Mouse (Mus musculus): ENCODE measurements around the gene Inpp5b.
"Not testable (repeated sequence)": the region's sequence is repeated elsewhere in the genome, so short reads cannot be mapped to it uniquely, and the experiment has no call there.

The Inpp5b gene

DNA sequence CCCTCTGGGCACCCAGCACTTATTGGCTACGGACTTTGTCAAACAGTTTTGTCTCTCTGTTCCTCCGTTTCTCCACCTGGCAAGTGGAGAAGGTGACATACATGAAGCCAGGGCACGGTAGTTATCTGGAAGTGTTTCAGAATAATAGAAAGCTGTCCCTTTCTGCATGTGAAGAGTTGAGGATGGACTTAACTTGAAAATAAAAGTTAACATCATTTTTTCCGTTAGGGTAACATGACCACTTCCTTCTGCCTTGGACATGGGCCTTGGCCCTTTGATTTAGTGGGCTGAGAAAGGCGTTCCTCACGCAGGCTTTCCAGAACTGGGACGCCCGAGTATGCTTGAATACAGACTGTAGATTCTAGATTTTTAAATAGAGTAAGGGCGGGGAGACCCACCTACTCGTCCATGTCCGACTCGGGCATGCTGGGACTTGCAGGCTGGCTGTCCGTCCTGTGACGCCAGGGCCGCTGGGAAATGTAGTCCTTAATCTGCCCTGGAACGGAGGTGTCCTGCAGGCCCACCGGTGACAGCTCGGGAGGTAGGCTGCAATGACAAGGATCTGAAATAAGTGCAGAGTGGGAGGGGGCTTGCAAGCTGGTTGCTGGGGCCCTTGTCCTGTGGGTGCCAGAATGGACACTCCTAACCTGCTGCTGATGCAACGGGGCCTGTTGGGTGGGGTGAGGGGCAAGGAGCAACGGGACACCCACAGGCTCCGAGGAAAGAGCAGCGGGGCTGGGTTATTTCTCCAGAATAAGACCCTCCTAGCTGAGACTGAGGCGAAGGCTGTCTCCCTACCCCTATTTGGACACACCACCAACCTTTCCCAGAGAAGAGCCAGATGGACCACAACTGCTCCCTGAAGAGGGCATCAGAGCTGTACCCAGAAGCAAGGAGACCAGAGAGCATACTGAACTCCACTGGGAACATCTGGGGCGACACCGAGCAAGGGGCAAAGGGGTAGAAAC, at the start of gene Inpp5b:
Gene Inpp5b, plus strand, starts transcription at position 475 of the 968 bp plus-strand sequence.
- peak; percentile 79 for DNase-seq

DNA sequence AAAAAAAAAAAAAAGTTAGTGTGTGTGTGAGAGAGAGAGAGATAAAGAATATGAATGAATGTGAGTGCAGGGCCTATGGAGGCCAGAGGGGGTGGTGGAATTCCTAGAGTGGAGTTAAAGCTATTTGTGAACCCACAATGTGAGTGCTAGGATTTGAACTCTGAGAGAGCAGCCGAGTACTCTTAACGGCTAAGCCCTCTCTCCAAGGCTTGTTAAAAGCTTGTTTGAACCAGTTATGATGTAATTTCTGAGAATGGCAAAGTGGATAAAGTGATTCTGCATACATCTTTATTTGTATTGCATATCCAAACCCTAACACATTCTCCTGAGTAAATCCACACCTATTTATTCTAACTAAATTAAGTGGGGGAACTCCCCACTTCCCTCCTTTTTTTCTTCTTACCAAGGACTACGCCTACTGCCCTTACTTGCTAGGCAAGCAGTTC, 49.2 kb upstream of the Inpp5b start:
- no peak for DNase-seq

DNA sequence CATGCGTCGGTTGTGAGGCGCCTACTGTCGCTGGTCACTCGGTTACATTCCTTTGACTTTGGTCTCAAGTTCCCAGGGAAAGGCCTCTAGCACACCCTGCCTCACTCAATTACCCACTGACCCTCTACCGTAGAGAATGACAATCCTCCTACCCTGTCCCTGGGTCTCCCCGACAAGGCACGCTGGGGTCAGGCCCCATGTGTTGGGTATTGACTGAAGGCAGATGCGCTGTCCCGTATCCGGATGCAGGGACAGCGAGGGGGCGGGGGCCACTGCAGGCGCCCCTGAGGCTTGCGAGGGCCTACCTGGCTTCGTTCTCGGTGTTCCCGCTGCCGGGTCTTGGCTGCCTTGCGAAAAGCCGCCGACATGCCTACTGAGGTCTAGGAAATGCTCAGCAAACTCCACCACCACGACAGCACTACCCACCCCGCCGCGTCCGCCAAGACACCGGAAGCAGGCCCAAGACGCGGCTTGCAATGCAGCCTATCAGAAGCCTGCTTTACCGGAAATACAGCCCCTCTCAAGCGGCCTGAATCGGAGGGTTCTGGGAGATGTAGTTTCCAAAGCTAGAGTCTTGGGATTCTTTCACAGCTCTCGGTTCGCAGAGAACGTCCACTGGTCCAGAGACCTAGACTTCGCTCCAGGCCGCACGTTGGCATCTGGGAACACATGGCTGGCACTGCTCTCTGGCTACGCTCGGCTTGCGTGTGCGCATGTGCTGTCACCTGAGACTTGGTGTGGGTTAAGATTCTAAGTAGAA, 48.3 kb upstream of the Inpp5b start, which contains the start of gene Utp11:
Gene Utp11, minus strand, starts transcription at position 466 of the 760 bp plus-strand sequence.
- DNase-seq = peak; percentile 86

DNA sequence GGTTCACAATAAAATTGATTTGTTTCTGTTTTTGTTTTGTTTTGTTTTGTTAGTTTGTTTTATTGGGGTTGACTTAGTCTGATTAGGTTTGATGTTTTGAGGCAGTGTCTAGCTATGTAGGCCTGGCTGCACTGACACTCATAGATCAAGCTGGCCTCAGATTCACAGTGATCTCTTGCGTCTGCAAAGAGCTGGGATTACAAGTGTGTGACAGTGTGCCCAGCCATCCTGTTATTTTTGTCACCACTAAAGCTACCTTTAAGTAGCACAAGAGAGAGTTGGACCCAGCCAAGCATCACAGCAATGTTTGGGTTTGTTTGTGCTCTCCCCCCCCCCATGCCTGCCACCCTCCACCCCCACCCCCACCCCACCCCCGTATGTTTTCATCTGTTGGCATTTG, 47.1 kb upstream of the Inpp5b start:
- no peak for DNase-seq

DNA sequence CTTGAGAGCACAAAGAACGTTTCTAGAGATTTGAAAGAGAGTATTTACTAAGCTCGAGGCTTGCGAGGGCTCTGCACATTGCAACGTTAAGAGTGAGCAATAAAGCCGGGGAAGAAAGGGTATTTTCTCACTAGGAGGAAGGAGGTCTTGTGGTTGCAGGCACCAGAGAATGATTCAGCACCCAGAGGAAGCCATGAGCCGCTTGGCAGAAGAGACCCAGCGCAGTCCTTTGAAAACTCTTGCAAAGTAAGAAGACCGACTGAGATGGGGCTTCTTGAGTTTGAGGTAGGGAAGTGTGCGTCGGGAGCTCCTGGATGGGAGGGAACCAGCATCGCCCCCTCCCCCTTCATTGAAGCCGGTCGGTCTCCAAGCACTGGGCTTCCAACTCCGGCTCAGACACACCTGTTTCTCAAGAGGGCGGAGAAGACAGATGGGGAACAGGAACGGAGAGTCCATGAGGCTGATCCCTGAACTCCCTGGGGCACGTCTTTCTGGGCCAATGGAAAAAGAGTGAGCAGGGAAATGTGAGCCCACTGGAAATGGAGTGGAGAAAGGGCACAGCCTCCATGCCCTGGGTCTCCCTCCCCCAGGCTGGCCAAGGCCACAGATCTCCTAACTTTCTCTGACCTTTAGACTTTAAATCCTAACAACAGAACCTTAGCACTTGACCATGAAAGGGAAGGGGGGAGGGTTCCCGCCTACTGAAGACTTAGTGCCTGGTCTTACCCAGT, 45.7 kb upstream of the Inpp5b start:
- peak; percentile 45 for DNase-seq

DNA sequence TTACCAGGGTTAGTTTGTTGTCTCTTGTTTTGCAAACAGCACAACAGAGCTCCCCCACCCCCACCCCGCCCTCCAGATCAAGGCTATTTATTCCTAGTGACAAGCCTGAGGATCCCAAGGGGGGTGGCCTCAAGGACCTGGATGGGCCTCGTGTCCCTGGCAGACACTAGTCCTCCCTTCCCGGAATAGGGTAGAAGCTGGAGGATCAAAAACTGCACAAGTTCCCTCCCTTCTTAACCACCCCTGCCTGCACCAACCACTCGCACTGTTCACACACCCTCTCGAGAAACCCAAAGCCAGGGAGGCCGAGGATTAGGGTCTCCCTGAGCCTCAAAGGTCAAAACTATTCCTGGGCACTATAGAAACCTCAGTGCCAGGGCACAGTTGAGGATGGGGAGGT, 41.9 kb upstream of the Inpp5b start:
- peak; percentile 30 for DNase-seq

DNA sequence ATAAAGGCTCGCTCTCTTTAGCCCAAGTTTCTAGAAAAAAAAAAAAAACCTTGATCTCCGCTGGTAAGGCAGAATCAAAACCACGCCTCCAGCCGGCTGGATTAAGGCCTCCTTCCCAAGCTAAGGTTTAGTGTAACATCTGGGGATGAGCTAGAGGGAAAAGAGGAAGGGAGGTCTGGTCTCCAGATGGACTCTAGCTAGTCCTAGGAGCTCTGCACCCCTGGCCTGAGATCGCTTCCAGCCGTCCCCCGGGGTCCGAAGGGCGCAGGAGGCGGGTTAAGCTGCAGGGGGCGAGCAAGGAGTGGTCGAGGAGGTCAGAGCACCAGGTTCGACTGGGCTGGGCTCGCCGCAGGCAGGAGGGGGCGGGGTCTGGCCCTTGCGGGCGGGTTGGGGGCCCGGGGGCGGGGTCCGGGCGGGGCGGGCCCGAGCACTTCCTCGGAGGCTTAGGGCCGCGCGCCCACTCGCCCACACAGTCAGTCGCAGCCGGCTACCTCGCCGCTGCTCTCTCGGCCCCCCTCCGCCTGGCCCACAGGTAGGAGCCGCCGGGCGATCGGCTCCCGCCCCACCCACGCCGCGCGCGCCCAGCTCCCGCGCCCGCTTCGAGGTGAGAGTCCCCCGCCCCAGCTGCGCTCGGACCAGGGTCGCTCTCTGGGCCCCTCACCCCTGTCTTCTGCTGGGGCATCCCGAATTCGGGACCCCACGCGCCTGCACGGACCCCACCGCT, 41.2 kb upstream of the Inpp5b start, which contains the start of gene Fhl3:
Gene Fhl3, plus strand, starts transcription at position 454 of the 724 bp plus-strand sequence.
- DNase-seq = peak; percentile 85

DNA sequence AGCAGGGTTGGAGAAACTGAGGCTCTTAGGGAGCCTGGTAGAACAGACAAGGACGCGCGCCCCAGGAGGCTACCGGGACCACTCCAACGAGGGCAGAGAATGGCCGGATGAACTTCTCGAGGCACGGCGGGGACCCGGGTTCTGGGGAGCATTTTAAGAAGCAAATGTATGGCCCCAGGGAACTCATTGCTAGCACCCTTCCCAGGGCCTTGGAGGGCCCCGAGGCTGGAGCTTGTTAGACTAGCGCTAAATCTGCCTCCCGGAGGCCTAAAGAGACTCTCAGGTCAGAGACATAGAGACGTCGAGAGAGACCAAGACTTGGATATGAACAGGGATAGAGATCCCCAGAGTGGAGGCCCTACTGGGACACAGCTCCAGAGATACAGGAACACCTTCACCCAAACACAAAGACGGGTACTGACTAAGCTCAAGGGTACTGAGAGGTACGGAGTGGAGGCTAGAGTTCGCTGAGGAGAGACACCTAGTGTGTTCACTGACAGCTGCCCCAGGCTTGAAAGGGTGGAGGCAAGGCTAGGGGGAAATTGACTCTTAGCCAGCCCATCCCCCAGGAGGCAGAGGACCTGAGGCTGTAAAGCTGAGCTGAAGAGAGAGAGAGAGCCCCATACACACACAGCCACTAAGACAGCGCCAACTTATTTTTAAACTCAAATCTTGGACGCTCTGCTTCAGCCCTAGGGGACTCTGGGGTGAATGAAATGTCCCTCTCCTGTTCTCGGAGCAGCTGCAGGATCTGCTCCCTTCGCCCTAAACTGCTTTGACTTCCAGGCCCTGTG, 40.4 kb upstream of the Inpp5b start:
- DNase-seq = peak; percentile 56

DNA sequence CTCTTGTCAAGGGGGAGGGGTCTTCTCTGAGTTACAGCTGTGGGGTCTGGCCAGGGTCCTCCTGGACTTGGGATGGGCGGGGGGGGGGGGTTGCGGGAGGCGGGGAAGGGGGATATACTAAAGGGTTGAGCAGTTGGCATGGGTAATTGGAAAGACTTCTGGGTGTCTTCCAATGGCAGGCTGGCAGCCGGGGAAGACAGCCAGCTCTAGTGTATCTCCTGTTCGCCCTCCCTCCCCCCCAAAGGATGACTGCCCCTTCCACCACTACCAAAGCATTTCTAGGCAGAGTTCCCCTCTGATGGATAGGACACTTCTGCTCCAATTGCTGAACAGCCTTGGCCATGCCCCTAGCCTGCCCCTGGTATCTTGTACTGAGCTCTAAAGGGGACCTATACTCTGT, 39.7 kb upstream of the Inpp5b start:
- DNase-seq = no peak

DNA sequence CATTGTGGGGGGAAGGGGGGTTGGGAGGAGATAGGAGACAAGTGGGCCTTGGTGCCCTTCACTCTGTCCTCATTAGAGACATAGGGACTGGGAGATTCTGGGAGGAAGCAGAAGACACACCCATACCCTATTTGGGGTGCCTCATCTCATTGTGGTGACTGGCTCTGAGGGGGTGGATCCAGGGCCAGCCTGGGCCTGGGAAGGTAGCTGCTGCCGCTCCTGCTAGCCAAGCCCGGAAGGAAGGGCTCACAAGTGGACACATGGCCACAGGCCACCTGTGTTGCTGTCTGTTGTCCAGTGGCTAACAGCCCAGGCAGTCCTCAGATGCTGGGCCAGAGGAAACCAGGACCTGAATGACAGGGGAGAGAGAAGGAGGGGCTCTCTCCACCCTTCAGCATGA, 38.2 kb upstream of the Inpp5b start:
- peak; percentile 49 for DNase-seq

DNA sequence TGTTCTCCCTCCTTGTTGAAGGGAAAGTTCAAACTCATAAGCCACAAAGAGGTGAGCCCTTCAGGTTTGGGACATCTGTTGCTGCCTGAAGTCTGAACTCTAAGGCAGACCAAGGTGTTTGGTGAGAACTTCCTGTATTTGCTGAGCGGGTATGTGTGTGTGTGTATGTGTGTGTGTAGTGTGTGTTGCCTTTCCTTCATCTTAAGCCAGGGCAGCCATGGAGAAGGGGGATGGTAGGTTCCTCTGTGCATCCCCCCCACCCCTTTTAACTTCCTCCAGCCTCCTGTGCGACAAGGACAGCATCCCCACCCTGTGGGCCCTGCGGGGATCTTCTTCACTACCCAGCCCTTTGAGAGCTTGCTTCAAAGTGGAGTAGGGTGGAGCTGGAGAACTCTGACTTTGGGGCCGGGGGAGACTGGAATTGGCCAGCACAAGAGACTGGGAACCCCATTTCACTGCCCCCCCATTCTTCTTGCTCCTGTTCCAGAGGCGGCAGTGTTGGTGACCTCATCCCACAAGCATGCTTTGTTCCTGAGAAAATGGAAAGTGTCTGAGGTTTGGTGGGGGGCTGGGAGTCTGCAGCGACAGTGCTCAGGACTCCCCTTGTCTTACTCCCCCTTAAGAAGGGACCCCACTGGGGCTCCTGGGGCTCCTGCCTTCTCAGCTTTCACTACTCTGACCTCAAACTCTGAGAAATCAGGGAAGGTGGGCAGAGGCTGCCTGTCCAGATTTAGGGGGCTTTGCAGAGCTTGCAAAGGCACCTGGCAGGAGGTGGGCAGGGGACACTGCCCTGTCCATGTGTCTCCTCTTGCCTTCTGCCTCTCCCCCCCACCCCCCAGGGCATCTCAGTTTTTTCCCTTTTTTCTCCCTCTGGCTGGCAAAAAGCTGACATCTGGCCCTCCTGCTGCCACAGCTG, 37.5 kb upstream of the Inpp5b start:
- DNase-seq = peak; percentile 58

DNA sequence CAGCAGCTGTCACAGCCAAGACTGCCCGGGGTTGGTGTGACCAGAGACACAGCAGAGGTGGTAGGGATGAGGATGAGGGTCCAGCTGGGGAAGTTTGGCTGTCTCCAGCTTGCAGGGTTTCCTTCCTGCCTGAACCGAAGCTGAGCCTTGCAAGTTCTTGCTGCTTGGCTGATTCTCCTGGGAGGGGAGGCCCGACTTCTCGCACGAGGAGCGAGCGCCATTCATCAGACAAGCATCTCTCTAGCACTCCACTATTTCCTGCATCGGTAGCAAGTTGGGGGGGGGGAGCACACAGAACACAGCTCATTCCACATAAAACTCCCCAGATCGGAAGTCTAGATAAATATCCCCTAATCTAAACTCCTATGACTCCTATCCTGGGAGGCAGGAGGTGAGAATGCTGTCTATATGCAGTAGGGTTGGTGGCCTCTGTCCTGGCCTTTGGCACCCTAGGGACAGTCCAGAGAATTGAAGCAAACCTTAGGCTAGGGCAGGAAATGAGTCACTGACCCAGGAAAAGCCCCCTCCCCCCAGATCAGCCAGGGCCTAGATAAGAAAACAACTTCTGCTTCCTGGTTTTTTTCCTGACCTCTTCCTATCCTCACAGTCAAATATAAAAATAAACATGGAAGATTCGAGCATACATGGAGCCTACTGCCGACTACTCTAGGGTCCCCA, 36.7 kb upstream of the Inpp5b start:
- peak; percentile 58 for DNase-seq

DNA sequence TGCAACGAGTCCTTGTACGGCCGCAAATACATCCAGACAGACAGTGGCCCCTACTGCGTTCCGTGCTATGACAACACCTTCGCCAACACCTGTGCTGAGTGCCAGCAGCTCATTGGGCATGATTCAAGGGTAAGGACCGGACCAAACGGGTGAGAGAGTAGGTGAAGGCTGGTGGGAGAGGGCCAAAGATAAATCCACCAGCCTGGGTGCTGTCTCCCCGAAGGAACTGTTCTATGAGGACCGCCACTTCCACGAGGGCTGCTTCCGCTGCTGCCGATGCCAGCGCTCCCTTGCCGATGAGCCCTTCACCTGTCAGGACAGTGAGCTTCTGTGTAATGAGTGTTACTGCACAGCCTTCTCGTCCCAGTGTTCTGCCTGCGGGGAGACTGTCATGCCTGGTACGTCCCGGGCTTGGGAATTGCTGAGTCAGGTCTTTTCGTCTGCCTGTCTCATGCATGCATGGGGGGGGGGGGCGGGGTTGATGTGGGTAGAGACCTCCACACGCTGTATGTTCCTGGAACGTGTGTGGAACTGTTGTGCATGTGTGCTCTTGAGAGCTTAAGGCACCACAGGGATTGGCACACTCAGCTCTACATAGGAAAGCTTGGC, 35.9 kb upstream of the Inpp5b start:
- peak; percentile 17 for DNase-seq

DNA sequence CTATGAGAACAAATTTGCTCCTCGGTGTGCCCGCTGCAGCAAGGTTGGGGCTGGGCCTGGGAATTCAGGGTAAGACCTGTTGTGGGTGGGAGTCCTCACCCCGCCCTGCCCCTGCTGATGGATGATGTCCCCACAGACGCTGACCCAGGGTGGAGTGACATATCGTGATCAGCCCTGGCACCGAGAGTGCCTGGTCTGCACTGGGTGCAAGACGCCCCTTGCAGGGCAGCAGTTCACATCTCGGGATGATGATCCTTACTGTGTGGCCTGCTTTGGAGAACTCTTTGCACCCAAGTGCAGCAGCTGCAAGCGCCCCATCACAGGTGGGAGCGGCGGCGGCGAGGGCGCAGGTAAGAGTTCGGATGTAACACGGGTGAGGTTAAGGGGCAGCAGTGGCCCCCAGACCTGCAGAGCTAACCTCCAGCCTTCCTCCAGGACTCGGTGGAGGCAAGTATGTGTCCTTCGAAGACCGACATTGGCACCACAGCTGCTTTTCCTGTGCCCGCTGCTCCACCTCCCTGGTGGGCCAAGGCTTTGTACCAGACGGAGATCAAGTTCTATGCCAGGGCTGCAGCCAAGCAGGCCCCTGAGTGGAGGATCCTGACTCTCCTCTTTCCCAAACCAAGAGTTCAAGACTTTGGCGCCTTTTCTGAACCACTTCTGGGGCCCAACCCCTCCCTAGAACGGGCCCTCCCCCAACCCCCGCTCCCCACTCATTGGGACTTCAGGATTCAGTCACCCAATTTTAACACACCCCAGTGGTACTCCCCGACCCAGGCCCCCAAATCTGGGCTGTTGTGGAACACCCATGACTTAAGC, 34.1 kb upstream of the Inpp5b start:
- peak; percentile 58 for DNase-seq

DNA sequence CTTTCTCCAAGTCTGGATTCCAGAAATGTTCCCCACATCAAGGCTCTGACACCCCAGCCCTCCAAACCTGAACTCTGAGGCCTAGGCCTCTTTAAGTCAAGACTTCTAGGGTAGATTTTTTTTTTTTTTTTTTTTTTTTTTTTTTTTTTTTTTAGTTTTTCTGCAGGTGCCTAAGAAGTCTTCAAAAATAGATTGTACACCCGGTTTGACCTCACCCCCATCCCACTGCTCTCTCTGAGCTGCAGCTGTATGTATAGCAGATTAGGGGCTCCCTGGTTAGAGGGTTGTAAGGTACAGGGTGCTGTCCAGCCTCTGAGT, 33.5 kb upstream of the Inpp5b start:
- not testable (repeated sequence) for DNase-seq

DNA sequence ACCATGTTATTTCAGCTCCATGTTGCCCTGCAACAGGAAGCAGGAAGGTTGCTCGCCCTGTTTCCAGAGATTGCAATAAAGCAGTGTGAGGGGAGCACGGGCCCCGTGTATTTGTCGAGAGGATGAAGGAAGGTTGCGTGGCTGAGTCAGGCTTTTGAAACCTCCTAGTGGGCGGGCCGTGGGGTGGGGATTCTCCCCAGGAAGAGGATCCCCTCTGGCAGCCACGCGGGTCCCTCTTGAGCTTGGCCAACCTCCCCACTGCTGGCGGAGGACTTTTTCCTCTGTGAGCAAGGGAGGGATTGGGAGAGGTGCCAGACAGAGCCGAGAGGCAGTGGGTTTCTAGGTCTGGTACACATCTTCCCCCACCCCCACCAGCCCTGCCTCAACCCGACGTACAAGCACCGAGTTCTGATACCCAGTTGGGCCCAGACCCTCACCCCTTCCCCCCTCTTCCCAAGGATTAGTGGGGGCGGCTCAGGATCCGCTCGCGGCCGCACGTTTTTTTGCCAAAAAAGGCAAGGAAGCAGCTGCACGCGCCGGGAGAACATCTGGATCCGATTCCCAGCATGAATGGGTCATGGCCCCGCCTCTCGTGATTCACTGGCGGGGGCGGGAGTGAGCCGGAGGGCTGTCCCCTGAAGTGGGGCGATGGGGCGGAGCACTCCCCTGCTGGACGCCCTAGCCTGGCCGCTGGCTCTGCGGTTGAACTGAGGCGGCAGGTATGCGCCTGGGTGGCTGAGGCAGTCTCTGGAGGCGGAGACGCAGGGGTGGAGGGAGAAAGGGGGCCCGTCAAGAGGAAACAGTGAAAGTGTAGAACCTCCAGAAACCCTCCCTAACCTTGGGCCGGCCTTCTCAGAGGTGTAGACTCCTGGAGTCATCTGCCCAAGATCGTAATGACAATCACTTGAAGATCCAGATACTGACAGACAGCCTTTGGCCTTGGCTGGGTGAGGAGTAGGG, 32.9 kb upstream of the Inpp5b start:
- peak; percentile 77 for DNase-seq

DNA sequence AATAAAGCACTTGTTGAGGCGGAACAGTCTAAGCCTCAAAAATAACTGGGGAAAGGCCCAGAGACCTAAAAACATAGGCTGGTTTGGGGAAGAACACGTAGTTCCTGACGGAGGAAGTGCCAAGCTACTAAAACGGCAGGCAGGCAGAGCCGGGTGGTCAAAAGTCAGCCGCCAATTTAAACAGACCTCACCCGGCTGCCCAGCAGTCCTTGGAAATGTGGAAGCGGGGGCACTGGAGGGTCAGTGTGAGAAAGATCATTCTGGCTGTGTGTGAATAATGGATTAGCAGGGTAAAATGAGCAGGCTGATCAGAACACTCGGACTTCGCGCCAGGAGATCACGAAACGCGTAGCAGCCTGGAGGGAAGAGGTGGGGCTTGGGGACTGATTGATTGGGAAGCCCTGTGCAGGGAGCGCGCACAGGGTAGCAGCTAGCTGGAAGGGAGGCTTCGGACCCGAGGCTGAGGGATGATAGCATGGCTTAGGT, 31.6 kb upstream of the Inpp5b start:
- peak; percentile 41 for DNase-seq
